Mouse (Mus musculus): Measurements from ENCODE around the gene Ccdc9b. TPM values are rescaled to one million over a fixed set of nuclear protein-coding genes. Genes with fewer than 3 reads are reported as not detected.

Ccdc9b gene
- polyA plus RNA-seq, 1 experiment from 2014 or later = 2.8 TPM

GRCm38 (mm10) chr2:118743261-118743943 is 19.1 kb downstream of the Ccdc9b start:
- Histone ChIP-seq H3K4me3 (replicated peaks) (no peak overlapping the region), H3K9me3 (no peaks in the 10 kb centered on the region), H3K4me2 (no peak overlapping the region), H3K36me3 (replicated peaks) (no peaks in the 10 kb centered on the region), H3K9ac (no peak overlapping the region), H3K27me3 (peaks cover 38% of the 10 kb centered on the region), H3K27ac (no peak overlapping the region), H3K4me1 (peaks cover 24% of the 10 kb centered on the region)
- ATAC-seq (ENCODE audit: low FRiP score) = no peak
- 25% methylated on average over 8 of the region's 8 CpGs for WGBS

DNA sequence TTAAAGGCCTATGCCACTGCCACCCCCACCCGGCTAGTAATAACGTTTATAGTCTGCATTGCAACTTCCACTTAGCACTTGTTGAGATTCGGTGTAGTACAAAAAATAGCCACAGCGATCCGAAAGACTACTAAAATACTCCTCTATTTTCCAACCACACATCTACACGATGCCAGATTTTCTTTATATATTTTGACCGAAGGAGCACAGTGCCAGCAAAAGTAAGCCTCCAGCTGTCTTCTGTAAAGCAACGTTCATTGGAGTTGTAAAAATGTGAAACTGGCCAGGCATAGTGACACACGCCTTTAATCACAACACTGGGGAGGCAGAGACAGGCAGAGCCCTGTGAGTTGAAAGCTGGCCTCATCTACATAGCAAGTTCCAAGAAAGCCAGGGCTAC is 21.3 kb downstream of the Ccdc9b start:
- H3K36me3 ChIP-seq (replicated peaks) = no peaks in the 10 kb centered on the region
- peaks cover 9% of the 10 kb centered on the region for H3K4me1 ChIP-seq
- no peak for ATAC-seq (ENCODE audit: low FRiP score)
- H3K9ac ChIP-seq = no peak overlapping the region
- no peak overlapping the region for H3K4me2 ChIP-seq
- no peaks in the 10 kb centered on the region for H3K9me3 ChIP-seq
- 77% methylated on average over 9 of the region's 9 CpGs for WGBS
- H3K4me3 ChIP-seq (replicated peaks) = no peak overlapping the region
- H3K27ac ChIP-seq = no peak overlapping the region
- H3K27me3 ChIP-seq = peaks cover 38% of the 10 kb centered on the region

GRCm38 (mm10) chr2:118740341-118740740 is 22.1 kb downstream of the Ccdc9b start:
- ATAC-seq (ENCODE audit: low FRiP score) = no peak
- WGBS = 73% methylated on average over 3 of the region's 3 CpGs
- Histone ChIP-seq H3K36me3 (replicated peaks) (no peaks in the 10 kb centered on the region), H3K4me3 (replicated peaks) (no peak overlapping the region), H3K9me3 (no peaks in the 10 kb centered on the region), H3K9ac (no peak overlapping the region), H3K4me2 (no peak overlapping the region), H3K27me3 (peaks cover 38% of the 10 kb centered on the region), H3K4me1 (peaks cover 9% of the 10 kb centered on the region), H3K27ac (no peak overlapping the region)

- Histone ChIP-seq H3K4me3 (replicated peaks) (no peak overlapping the region), H3K9ac (no peak overlapping the region), H3K36me3 (replicated peaks) (no peaks in the 10 kb centered on the region), H3K27me3 (peaks cover 31% of the 10 kb centered on the region), H3K4me2 (no peak overlapping the region), H3K9me3 (no peaks in the 10 kb centered on the region), H3K4me1 (peaks cover 4% of the 10 kb centered on the region), H3K27ac (no peak overlapping the region)
- ATAC-seq (ENCODE audit: low FRiP score) = no peak
- WGBS = 59% methylated on average over 5 of the region's 5 CpGs
Observed at GRCm38 (mm10) chr2:118733341-118733740, 29.1 kb downstream of the Ccdc9b start.

DNA sequence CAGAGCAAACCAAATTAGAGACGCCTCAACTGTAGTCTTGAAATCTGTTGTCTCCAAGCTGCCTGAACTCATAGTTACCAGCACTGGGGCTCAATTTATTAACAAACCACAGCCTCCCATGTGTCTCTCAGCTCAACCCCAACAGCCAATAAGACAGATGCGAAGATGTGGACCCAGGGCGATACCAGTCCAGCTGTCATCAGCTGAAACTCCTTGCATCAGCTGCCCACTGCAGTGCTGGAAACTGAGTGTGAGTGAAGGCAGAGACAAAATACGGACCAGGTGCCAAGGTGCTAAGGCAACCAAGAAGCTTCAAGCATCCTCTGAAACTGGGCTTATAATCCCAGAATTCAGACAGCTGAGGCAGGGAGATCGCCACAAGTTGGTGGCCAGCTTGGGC is 30.5 kb downstream of the Ccdc9b start:
- peaks cover 4% of the 10 kb centered on the region for H3K4me1 ChIP-seq
- no peaks in the 10 kb centered on the region for H3K36me3 ChIP-seq (replicated peaks)
- peaks cover 44% of the 10 kb centered on the region for H3K27me3 ChIP-seq
- H3K9ac ChIP-seq = no peak overlapping the region
- WGBS = 89% methylated on average over 5 of the region's 5 CpGs
- H3K9me3 ChIP-seq = no peaks in the 10 kb centered on the region
- no peak overlapping the region for H3K4me3 ChIP-seq (replicated peaks)
- H3K27ac ChIP-seq = no peak overlapping the region
- ATAC-seq (ENCODE audit: low FRiP score) = no peak
- no peak overlapping the region for H3K4me2 ChIP-seq

GRCm38 (mm10) chr2:118730622-118730915 is 31.9 kb downstream of the Ccdc9b start:
- 4% methylated on average over 3 of the region's 3 CpGs for WGBS
- H3K9me3 ChIP-seq = no peaks in the 10 kb centered on the region
- no peak overlapping the region for H3K9ac ChIP-seq
- H3K4me1 ChIP-seq = peaks cover 4% of the 10 kb centered on the region
- no peak overlapping the region for H3K4me3 ChIP-seq (replicated peaks)
- no peak overlapping the region for H3K27ac ChIP-seq
- no peaks in the 10 kb centered on the region for H3K36me3 ChIP-seq (replicated peaks)
- no peak overlapping the region for H3K4me2 ChIP-seq
- ATAC-seq (ENCODE audit: low FRiP score) = peak; percentile 51; the same call in 1 of the 2 replicates
- peaks cover 56% of the 10 kb centered on the region for H3K27me3 ChIP-seq

DNA sequence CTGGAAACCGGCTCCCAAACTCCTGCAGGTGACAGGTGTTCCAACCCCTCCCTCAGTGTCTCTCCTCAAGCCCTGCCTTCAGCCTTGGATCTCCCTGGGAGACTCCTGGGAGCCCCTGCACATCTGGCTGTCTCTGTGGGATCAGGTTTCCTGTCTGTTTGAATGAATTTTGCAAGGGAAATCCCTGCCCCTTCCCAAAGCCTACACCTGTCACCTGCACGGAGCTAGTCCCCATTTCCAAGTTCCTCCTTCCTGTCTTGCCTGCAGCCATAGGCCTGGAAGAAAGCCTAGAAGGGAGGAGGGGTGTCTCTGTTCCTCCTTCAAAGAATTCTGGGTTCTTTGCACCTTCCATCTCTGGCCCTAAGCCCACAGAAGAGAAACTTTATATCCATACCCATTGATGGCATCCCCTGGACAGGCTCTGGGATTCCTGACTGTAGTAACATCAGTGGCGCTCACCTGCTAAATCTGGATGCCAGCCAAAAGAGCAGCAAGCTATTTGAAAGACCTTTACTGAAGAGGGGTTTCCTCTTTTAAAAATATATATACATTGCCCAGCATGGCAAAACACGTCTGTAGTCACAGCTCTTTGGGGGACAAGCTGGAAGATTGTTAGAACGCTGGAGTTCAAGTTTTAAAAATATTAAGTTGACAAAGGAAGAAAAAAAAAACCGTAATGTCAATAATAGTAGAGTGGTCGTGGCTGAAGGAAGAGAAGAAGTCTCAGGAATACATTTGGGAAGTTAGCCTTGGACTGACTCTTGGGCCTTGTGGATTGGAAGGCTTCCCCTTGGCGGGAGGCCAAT is 32.4 kb downstream of the Ccdc9b start:
- WGBS = 26% methylated on average over 8 of the region's 8 CpGs
- no peak for ATAC-seq (ENCODE audit: low FRiP score)
- H3K27me3 ChIP-seq = peaks cover 56% of the 10 kb centered on the region
- no peaks in the 10 kb centered on the region for H3K9me3 ChIP-seq
- H3K4me3 ChIP-seq (replicated peaks) = no peak overlapping the region
- H3K27ac ChIP-seq = no peak overlapping the region
- no peak overlapping the region for H3K4me2 ChIP-seq
- no peak overlapping the region for H3K9ac ChIP-seq
- peaks cover 4% of the 10 kb centered on the region for H3K4me1 ChIP-seq
- no peaks in the 10 kb centered on the region for H3K36me3 ChIP-seq (replicated peaks)

DNA sequence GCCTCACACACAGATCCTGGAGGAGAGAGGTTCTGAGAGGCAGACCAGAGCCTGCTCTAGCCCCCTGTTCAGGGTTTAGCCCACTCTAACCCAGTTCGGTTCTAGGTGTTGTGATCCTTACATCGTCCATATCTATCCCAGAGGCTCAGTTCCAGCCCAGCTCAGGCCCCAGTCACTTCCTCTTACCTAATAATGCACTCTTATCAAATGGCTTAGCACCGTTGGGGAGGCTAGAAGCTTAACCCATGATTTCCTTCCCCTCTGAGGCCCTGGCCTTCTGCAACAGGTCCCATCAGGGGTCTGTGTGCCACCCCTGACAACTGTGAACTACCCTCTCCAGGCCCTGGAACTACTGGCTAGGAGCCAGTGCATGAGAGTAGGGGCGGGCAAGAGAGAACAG is 33.3 kb downstream of the Ccdc9b start:
- no peak for ATAC-seq (ENCODE audit: low FRiP score)
- Histone ChIP-seq H3K36me3 (replicated peaks) (no peaks in the 10 kb centered on the region), H3K4me3 (replicated peaks) (no peak overlapping the region), H3K9ac (no peak overlapping the region), H3K4me2 (no peak overlapping the region), H3K4me1 (peaks cover 4% of the 10 kb centered on the region), H3K9me3 (no peaks in the 10 kb centered on the region), H3K27me3 (peaks cover 56% of the 10 kb centered on the region), H3K27ac (no peak overlapping the region)
- WGBS = 55% methylated on average over 4 of the region's 4 CpGs

DNA sequence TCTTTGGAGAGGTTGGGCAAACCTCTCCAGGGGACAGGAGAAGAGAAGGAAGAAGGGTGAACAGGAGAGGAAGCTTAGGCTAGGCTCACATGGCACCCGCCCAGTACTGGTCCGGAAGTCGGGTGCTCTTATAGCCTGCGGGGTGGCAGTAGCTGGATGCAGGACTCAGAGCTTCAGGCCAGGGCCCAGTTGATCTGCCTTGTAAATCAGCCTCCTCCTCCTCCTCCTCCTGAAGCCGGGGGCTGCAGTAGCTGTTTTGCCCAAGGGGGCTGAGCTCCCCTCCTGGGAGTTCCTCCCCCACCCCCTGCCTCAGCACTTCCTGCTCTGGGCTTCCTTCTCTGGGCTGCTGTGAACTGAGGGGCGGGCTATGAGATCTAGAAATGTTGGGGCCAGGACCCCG is 34.1 kb downstream of the Ccdc9b start, which contains the start of gene Plcb2:
Gene Plcb2, minus strand, starts transcription at position 102 of the 400 bp plus-strand sequence.
- Histone ChIP-seq H3K9me3 (no peaks in the 10 kb centered on the region), H3K4me1 (peaks cover 4% of the 10 kb centered on the region), H3K27me3 (peaks cover 56% of the 10 kb centered on the region), H3K27ac (no peak within 1 kb of the TSS), H3K9ac (no peak within 1 kb of the TSS), H3K4me3 (replicated peaks) (no peak within 1 kb of the TSS), H3K4me2 (no peak within 1 kb of the TSS), H3K36me3 (replicated peaks) (no peaks in the 10 kb centered on the region)
- ATAC-seq (ENCODE audit: low FRiP score) = no peak
- WGBS = 21% methylated on average over 7 of the region's 7 CpGs

- H3K27ac ChIP-seq = no peak overlapping the region
- peaks cover 4% of the 10 kb centered on the region for H3K4me1 ChIP-seq
- H3K27me3 ChIP-seq = peaks cover 60% of the 10 kb centered on the region
- no peaks in the 10 kb centered on the region for H3K9me3 ChIP-seq
- no peak overlapping the region for H3K4me3 ChIP-seq (replicated peaks)
- H3K9ac ChIP-seq = no peak overlapping the region
- H3K4me2 ChIP-seq = no peak overlapping the region
- no peak for ATAC-seq (ENCODE audit: low FRiP score)
- WGBS = 29% methylated on average over 9 of the region's 9 CpGs
- H3K36me3 ChIP-seq (replicated peaks) = no peaks in the 10 kb centered on the region
Observed at GRCm38 (mm10) chr2:118727911-118728310, 34.5 kb downstream of the Ccdc9b start.

DNA sequence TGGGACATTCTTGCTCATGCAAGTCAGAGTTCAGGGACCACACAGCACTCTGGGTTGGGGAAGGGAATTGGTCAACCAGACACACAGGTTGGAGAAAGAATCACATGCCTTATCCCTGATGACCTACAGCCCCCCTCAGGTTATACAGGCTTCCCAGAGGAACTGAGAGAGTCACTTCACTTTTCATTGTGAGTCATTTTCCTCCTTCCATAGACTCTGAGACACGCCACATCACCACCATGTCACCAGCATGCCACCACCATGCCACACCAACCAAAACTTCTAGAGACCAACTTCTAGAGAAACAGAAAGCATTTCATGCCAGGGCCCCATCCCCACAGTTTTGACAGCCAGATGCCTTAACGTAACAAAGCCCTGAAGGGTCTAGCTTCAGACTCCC is 35.6 kb downstream of the Ccdc9b start:
- H3K4me2 ChIP-seq = no peak overlapping the region
- H3K36me3 ChIP-seq (replicated peaks) = no peaks in the 10 kb centered on the region
- H3K4me3 ChIP-seq (replicated peaks) = no peak overlapping the region
- no peak overlapping the region for H3K27ac ChIP-seq
- H3K4me1 ChIP-seq = peaks cover 4% of the 10 kb centered on the region
- peaks cover 63% of the 10 kb centered on the region for H3K27me3 ChIP-seq
- 80% methylated on average over 2 of the region's 2 CpGs for WGBS
- H3K9me3 ChIP-seq = no peaks in the 10 kb centered on the region
- no peak for ATAC-seq (ENCODE audit: low FRiP score)
- no peak overlapping the region for H3K9ac ChIP-seq

- no peak overlapping the region for H3K4me2 ChIP-seq
- H3K27ac ChIP-seq = no peak overlapping the region
- WGBS = 88% methylated on average over 4 of the region's 4 CpGs
- no peak overlapping the region for H3K9ac ChIP-seq
- peaks cover 4% of the 10 kb centered on the region for H3K4me1 ChIP-seq
- H3K27me3 ChIP-seq = peaks cover 54% of the 10 kb centered on the region
- no peak for ATAC-seq (ENCODE audit: low FRiP score)
- H3K9me3 ChIP-seq = no peaks in the 10 kb centered on the region
- no peak overlapping the region for H3K4me3 ChIP-seq (replicated peaks)
- H3K36me3 ChIP-seq (replicated peaks) = no peaks in the 10 kb centered on the region
Observed at GRCm38 (mm10) chr2:118725511-118725910, 37.0 kb downstream of the Ccdc9b start.

Measured in forebrain, embryonic 12.5 days (tissue).